Mouse (Mus musculus) fibroblast of lung, adult 2 months (primary cell): ENCODE measurements around the gene Psmc4.

ENCODE experiments used
- DNase-seq: peaks from one replicate; pipeline ENCODE4 v3.0.0-alpha.2; 2011; ENCODE audit warnings: low read depth

Psmc4 gene

DNA sequence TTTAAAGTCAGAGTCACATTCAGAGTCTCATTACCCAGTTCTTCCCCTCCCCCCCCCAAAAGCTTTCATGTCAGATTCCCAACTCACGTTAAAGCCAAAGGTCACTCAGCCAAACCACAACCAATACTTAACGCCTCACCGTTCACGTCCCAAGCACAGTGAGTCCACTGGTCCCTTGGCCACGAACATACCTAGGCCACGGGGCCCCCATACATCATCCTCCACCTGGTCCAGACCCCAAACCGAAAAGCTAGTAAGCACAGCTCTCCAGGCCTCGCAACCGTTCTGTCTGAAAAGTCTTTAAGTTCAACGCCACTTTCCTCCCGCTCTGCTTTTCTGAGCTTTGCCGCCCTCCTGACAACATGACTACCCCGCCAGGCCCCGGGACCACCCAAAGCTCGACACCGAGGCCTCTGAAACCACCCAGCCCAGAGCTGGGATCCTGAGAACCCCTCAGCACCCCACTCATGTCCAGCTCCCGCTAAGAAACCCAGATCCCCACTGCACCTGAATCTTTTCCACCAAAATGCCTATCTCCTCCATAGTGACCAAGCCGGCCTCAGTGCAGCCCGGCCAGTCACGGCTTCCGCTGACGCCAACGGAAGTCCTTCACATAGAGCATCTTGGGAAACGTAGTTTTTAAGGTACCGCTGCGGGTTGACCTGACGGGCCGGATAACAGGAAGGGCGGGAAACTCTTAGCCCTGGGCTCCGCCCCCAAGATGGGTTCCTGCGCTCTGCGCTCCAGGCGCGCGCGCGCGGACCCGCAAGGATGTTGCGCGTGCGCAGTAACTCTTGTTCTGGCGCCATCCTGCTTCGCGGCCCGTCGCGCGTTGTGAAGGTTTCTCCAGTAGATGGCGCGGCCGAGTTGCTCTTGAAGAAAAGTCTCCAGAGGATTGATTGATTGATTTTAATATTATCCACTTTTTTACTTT, at the start of gene Psmc4:
Gene Psmc4, minus strand, starts transcription at position 626 of the 934 bp plus-strand sequence.
- DNase-seq = peak; percentile 98

- DNase-seq = no peak
Measured at GRCm38 (mm10) chr7:28099101-28099500, 49.2 kb upstream of the Psmc4 start.

- no peak for DNase-seq
Measured at GRCm38 (mm10) chr7:28093541-28093940, 43.6 kb upstream of the Psmc4 start.

GRCm38 (mm10) chr7:28086236-28086635, 36.3 kb upstream of the Psmc4 start:
- no peak for DNase-seq

- DNase-seq = no peak
Measured at GRCm38 (mm10) chr7:28084215-28084614, 34.3 kb upstream of the Psmc4 start.

GRCm38 (mm10) chr7:28070531-28071298, 20.8 kb upstream of the Psmc4 start, which contains the start of gene Fcgbp:
Gene Fcgbp (plus strand): TSS chr7:28071236.
- no peak for DNase-seq

DNA sequence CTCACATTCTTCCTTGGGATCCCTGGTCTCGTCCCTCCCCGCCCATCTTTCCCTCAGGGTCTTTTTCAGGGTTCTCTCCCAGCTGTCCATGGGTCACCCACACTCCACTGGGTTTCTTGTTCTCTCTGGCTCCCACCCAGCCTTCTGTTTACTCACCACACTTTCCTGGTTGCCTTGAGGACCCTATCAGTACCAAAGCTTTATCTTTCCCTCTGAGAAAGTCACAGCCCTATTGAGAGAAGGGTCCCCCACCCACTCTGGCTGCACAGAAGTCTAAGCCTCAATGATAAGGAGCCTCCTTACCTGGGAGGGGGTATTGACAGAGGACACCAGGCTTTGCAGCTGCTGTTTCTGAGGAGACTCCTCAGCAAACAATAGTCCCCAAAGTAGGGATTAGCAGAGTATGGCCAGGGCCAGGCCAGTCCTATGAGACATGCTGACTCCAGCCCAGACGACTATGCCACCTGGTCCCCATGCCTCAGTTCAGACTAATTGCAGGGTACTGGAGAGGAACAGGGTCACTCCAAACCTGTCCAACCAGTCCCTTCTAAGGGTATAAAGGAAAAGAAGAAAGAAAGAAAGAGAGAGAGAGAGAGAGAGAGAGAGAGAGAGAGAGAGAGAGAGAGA, 19.8 kb upstream of the Psmc4 start:
- no peak for DNase-seq

GRCm38 (mm10) chr7:28068661-28069060, 18.8 kb upstream of the Psmc4 start:
- no peak for DNase-seq

GRCm38 (mm10) chr7:28059972-28060371, 10.1 kb upstream of the Psmc4 start:
- no peak for DNase-seq

DNA sequence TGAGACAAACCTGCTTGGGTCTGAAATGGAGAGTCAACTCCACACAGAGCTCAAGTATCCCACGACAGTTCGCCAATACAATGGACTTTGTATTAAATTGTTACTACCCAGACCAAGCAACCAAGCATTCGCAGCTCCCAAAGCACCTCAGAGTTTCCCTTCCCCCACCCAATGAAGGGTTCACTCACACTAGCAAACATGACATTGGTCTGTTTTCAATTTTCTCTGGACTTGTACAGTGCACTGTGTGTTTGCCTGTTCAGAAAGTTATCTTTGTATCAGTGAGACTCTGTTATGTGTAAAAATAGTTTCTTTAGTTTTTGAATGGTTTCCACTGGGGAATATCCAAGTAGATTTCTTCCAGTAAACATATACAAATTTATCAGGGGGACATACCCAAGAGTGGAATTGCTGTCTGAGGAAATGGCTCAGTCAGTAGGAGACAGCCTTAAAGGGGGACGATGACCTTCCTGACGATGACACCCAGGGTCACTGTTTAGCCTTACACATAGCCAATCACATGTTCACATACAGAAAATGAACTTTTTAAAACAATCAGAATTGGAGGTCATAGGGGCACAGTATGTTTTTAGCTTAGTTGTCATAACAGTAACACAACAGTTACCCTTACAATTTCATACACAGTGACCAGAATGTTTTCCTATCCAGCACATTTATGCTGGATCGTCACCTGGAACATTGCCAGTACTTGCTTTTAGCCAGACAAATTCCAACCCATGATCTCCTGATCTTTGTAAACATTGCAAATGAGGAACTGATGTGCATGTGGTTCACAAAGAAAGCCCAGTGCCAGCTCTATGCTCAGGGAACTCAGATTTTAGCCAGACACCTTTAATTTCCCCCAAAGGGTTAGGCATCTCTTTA, 3.4 kb upstream of the Psmc4 start:
- peak; percentile 6 for DNase-seq

DNA sequence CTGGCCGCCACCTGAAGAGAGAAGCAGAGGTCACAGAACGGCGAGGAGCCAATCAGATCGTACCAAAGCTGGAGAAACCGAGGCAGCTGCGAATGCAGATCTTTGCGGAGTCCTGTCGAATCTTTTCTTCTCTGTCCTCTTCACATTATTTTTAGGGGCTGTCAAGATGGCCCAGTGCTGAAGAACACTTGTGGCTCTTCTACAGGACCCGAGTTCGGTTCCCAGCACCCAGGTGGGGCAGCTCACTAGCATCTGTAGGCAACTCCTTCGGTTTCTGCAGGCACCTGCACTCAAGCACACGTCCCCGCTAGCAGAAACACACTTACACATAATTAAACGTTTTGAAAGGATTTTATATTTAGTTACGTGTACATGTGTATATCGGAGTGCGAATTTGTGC, 683 bp upstream of the Psmc4 start:
- DNase-seq = no peak

DNA sequence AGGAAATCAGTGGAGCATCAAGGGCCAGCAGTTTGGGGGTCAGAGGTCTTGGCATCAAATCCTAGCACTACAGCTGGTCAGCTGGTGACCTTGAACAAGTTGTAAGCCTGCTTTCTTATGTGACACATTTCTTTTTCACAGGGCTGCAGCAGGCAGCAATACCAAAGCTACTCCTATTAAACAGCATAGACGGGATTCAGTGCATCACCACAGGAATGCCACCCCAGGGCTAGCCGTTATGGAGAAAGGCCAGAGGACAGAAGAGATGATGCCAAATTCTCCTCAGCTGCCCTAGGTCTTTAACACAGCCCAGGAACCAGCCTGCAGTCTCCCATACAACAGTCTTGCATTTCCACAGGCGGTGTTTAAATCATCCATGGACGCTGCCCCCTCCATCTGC, 5.4 kb downstream of the Psmc4 start:
- no peak for DNase-seq

- peak; percentile 5 for DNase-seq
Measured at GRCm38 (mm10) chr7:28014445-28014810, 35.5 kb downstream of the Psmc4 start.

DNA sequence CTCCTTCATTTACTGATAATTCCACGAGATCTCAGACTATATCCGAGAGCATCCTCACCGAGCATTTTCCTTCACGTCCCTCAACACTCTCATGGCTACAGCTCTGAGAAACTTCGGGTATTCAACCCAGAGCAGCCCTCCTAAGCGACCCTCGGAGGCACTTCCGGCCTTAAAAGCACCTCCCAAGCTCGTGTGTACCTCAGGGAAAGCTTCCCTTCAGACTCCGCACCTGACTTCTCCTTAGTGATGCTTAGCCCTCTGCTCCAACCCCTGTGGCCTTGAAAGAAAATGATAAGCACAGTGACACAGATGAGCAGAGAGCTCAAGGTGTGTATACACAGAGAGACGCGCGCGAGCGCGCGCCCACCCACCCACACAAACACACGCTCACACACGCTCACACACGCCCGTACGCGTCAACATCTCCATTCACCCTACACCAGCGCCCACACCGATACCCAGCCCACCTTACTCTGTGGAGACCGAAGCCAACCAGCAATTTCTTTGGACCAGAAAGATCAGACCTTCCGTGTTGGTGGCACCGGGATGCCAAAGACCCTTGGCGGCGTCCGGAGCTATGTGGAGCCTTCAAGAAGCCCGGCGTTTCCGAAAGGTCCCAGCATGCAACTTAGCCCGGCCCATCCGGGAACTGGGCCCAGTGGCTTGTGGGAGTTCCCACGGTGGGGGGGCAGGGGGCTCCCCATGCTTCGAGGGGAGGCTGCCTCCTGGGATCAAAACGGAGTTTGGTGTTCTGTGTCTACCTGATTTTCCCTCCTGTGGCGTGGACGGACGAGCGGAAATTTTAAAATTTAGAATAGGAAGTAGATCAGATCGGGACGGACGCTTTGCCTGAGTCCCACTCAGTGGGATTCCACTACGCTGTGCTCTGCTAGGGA, 36.1 kb downstream of the Psmc4 start, which contains the start of gene Zfp850:
Gene Zfp850, minus strand, starts transcription at position 567 of the 896 bp plus-strand sequence.
- DNase-seq = peak; percentile 29

GRCm38 (mm10) chr7:28010271-28010670, 39.6 kb downstream of the Psmc4 start:
- no peak for DNase-seq
